Mouse (Mus musculus): ENCODE data around the gene Gm49601. TPM values are rescaled to one million over a fixed set of nuclear protein-coding genes. Genes with fewer than 3 reads are reported as not detected.

Gene Gm49601
- polyA plus RNA-seq, 1 experiment from 2014 or later: 6.9 TPM

GRCm38 (mm10) chr16:18642897-18643296 lies 16.7 kb upstream of the Gm49601 start:
- Histone ChIP-seq H3K4me2 (no peak overlapping the region), H3K36me3 (no peaks in the 10 kb centered on the region), H3K27me3 (no peaks in the 10 kb centered on the region), H3K4me1 (peaks cover 28% of the 10 kb centered on the region), H3K9ac (no peak overlapping the region), H3K27ac (peak overlapping the region; percentile 33; the same call in 1 of the 2 replicates), H3K9me3 (no peaks in the 10 kb centered on the region), H3K4me3 (no peak overlapping the region)
- WGBS: 69% methylated on average over 4 of the region's 4 CpGs
- no peak for ATAC-seq (ENCODE audit: insufficient number of reproducible peaks, low FRiP score, low TSS enrichment, low read depth)

DNA sequence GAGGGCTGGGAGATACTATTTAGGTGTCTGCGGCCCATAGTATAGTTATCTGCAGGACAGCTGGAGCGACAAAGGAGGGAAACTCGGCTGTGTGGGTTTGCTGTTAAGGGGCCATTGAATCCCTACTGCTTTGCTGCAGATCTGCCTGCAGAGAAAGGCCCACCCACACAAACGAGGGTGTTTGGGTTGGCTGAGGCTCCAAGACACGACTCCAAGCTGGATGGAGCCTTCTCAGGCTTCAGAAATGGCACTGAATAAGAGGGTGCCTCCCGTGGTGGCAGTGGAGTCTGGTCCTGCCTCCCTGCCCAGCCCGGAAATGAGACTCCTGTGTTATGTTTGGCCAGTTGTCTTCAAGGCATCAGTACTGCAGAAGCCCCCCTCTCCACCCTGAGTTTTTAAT lies 16.1 kb upstream of the Gm49601 start:
- no peak overlapping the region for H3K4me3 ChIP-seq
- H3K27me3 ChIP-seq: no peaks in the 10 kb centered on the region
- WGBS: 39% methylated on average over 7 of the region's 7 CpGs
- H3K36me3 ChIP-seq: no peaks in the 10 kb centered on the region
- H3K4me1 ChIP-seq: peaks cover 28% of the 10 kb centered on the region
- H3K4me2 ChIP-seq: no peak overlapping the region
- H3K9me3 ChIP-seq: no peaks in the 10 kb centered on the region
- 0 out of 2 replicates have a peak, but pooled peaks have one; percentile 52 for ATAC-seq (ENCODE audit: insufficient number of reproducible peaks, low FRiP score, low TSS enrichment, low read depth)
- no peak overlapping the region for H3K9ac ChIP-seq
- peak overlapping the region; percentile 33 for H3K27ac ChIP-seq

DNA sequence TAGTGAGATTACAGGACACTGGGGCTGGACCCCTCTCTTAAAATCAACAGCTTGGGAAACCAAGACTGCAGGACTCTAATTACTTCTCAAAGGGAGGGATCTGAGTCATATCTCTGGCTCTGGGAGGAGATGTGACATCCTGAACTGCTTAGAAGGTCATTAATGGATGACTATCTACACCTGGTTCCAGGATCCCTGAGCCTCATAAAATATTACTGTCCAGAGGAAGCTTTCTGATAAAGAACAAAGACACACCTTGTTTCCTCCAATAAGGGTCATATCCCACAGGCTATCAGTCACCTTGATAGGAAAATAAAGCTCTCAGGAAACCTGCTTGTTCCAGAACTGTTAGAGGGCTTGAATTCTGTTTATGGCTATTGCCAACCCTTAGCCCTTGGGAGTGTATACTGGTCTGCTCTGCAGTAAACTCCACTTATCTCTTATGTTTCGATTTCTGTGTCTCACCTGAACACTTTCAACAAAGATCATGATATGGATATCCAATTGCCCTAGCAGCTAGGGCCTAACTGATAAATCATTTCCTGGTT lies 13.2 kb upstream of the Gm49601 start:
- ATAC-seq (ENCODE audit: insufficient number of reproducible peaks, low FRiP score, low TSS enrichment, low read depth): no peak
- WGBS: 86% methylated on average over 1 of the region's 1 CpGs

DNA sequence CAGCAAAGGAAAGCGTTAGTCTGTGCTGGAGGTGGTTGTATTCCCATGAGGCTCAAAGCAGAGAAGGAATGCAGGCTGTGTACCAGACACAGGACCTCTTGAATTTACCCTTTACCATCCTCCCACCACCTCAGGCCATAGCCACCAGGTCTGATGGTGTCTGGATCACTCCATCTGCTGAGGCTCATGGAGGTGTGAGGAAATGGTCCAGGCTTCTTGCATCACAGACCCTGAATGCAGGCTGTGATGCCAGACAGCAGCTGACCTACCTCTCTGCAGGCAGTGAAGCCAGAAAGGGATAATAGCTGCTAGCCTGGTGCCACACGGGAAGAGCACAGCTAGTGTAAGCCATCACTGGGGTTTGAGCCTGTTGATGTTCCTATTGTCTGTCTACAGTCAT lies 12.2 kb upstream of the Gm49601 start:
- Histone ChIP-seq H3K36me3 (no peaks in the 10 kb centered on the region), H3K27me3 (no peaks in the 10 kb centered on the region), H3K9ac (no peak overlapping the region), H3K4me2 (no peak overlapping the region), H3K4me1 (peaks cover 12% of the 10 kb centered on the region), H3K9me3 (no peaks in the 10 kb centered on the region), H3K27ac (no peak overlapping the region), H3K4me3 (no peak overlapping the region)
- ATAC-seq (ENCODE audit: insufficient number of reproducible peaks, low FRiP score, low TSS enrichment, low read depth): no peak
- WGBS: 34% methylated on average over 2 of the region's 2 CpGs

More for the DNA sequence above, 13.2 kb upstream of the Gm49601 start:
- no peaks in the 10 kb centered on the region for H3K36me3 ChIP-seq
- peaks cover 16% of the 10 kb centered on the region for H3K4me1 ChIP-seq
- H3K27me3 ChIP-seq: no peaks in the 10 kb centered on the region
- no peak overlapping the region for H3K27ac ChIP-seq
- no peaks in the 10 kb centered on the region for H3K9me3 ChIP-seq
- H3K4me3 ChIP-seq: no peak overlapping the region
- H3K4me2 ChIP-seq: no peak overlapping the region
- H3K9ac ChIP-seq: no peak overlapping the region

GRCm38 (mm10) chr16:18636804-18637203 lies 10.6 kb upstream of the Gm49601 start:
- no peak overlapping the region for H3K27ac ChIP-seq
- no peak overlapping the region for H3K4me3 ChIP-seq
- H3K9ac ChIP-seq: no peak overlapping the region
- ATAC-seq (ENCODE audit: insufficient number of reproducible peaks, low FRiP score, low TSS enrichment, low read depth): no peak
- no peaks in the 10 kb centered on the region for H3K36me3 ChIP-seq
- 60% methylated on average over 3 of the region's 3 CpGs for WGBS
- no peak overlapping the region for H3K4me2 ChIP-seq
- H3K27me3 ChIP-seq: no peaks in the 10 kb centered on the region
- H3K9me3 ChIP-seq: no peaks in the 10 kb centered on the region
- 0 out of 2 replicates have a peak, but pooled peaks cover 5% of the 10 kb centered on the region for H3K4me1 ChIP-seq

GRCm38 (mm10) chr16:18636401-18636800 lies 10.2 kb upstream of the Gm49601 start:
- no peak overlapping the region for H3K27ac ChIP-seq
- no peak overlapping the region for H3K4me2 ChIP-seq
- H3K9me3 ChIP-seq: no peaks in the 10 kb centered on the region
- no peak overlapping the region for H3K4me3 ChIP-seq
- no peaks in the 10 kb centered on the region for H3K36me3 ChIP-seq
- WGBS: 77% methylated on average over 5 of the region's 5 CpGs
- ATAC-seq (ENCODE audit: insufficient number of reproducible peaks, low FRiP score, low TSS enrichment, low read depth): no peak
- 0 out of 2 replicates have a peak, but pooled peaks cover 5% of the 10 kb centered on the region for H3K4me1 ChIP-seq
- no peaks in the 10 kb centered on the region; the same call in 1 of the 2 replicates for H3K27me3 ChIP-seq
- H3K9ac ChIP-seq: no peak overlapping the region

DNA sequence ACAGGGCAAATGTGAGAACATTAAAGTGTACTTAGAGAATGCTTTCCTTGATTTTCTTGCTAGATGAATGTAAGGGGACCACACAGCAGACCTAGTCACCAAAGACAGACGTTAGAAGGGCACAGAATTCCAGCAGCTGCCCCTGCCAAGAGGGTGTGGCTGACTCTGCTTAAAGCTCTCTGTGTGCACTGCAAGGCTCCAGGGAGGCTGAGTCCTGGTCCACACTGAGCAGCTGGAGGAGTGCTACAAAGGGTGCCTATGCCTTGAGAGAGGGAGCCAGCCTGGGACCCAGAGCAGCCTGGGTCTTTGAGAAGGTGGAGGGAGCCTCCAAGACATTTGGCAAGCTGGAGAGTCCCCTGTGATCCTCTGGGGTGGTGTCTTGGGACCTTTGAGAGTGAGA lies 7.1 kb upstream of the Gm49601 start:
- no peaks in the 10 kb centered on the region for H3K36me3 ChIP-seq
- H3K9ac ChIP-seq: no peak overlapping the region
- H3K4me3 ChIP-seq: no peak overlapping the region
- H3K27ac ChIP-seq: peak overlapping the region; percentile 72
- H3K4me1 ChIP-seq: peaks cover 26% of the 10 kb centered on the region
- 6% methylated on average over 1 of the region's 1 CpGs for whole genome bisulfite sequencing
- peak; percentile 52; the same call in 1 of the 2 replicates for ATAC-seq (ENCODE audit: insufficient number of reproducible peaks, low FRiP score, low TSS enrichment, low read depth)
- H3K27me3 ChIP-seq: no peaks in the 10 kb centered on the region; the same call in 1 of the 2 replicates
- H3K4me2 ChIP-seq: no peak overlapping the region
- H3K9me3 ChIP-seq: no peaks in the 10 kb centered on the region

DNA sequence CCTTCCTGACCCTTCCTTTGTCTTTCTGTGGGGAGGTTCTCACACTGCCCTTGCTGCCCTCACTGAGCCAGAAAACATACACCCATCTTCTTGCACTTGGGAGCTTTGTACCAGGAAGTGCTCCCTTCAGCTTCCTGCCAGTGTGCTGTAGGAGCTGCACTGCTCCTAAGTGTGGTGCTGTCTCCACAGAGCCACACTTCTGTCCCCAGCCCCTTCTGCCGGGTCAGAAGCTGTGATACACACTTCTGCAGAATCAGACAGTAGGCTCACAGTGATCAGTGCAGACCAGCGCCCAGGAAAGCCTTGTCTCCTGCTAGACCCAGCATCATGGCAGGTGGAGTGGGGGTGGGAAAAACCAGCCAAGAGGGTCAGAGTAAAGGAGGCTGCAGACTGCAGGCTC lies 6.6 kb upstream of the Gm49601 start:
- Histone ChIP-seq H3K27ac (peak overlapping the region; percentile 71), H3K4me3 (no peak overlapping the region), H3K4me1 (peaks cover 31% of the 10 kb centered on the region), H3K4me2 (no peak overlapping the region), H3K9ac (no peak overlapping the region), H3K9me3 (no peaks in the 10 kb centered on the region), H3K36me3 (no peaks in the 10 kb centered on the region), H3K27me3 (no peaks in the 10 kb centered on the region; the same call in 1 of the 2 replicates)
- WGBS: 44% methylated on average over 2 of the region's 2 CpGs
- no peak for ATAC-seq (ENCODE audit: insufficient number of reproducible peaks, low FRiP score, low TSS enrichment, low read depth)

DNA sequence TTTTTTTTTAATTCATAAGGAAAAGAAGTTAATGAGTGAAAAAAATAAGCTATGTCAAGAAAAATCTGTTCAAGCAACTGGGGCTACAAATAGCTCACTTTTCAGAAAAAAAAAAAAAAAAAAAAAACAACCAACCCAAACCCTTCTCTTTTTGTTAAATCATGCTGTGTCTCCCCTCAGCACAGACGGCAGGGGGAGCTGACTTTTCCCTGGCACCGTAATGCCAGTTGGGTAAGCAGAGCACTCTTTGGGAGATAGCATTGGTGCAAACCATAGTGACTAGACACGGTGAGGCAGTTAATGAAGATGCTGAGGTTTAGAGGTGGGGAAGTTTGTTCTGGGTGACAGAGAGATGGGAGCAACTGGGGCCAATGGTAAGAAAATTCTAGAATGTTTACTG lies 5.8 kb upstream of the Gm49601 start:
- H3K36me3 ChIP-seq: no peaks in the 10 kb centered on the region
- WGBS: 58% methylated on average over 3 of the region's 3 CpGs
- ATAC-seq (ENCODE audit: insufficient number of reproducible peaks, low FRiP score, low TSS enrichment, low read depth): no peak

DNA sequence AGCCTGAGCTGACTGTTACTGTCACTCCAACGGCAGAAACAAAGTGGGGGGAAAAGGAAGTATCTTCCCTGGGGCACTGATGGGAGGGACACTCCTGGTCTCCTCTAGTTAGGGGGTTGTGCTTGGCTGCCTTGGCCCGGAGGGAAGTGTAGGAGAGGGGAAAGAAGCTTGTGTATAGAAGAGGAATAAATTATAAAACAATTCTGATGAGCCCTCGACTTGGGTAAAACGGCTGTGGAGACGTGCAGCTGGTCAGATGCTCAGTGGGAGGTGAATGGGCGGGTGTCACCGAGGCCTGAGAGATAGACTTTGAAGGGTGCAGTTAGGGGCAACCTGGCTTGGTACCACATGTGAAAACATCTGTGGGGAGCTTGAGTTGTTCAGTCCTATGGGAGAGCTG lies 4.9 kb upstream of the Gm49601 start:
- no peaks in the 10 kb centered on the region for H3K9me3 ChIP-seq
- no peaks in the 10 kb centered on the region for H3K36me3 ChIP-seq
- no peak for ATAC-seq (ENCODE audit: insufficient number of reproducible peaks, low FRiP score, low TSS enrichment, low read depth)
- H3K4me3 ChIP-seq: no peak overlapping the region
- WGBS: 51% methylated on average over 7 of the region's 7 CpGs
- no peak overlapping the region for H3K27ac ChIP-seq
- H3K4me2 ChIP-seq: no peak overlapping the region
- H3K9ac ChIP-seq: no peak overlapping the region
- H3K4me1 ChIP-seq: peaks cover 48% of the 10 kb centered on the region
- no peaks in the 10 kb centered on the region; the same call in 1 of the 2 replicates for H3K27me3 ChIP-seq

More for the DNA sequence above, 5.8 kb upstream of the Gm49601 start:
- H3K27ac ChIP-seq: no peak overlapping the region
- no peaks in the 10 kb centered on the region; the same call in 1 of the 2 replicates for H3K27me3 ChIP-seq
- no peak overlapping the region for H3K4me2 ChIP-seq
- peaks cover 39% of the 10 kb centered on the region for H3K4me1 ChIP-seq
- H3K9ac ChIP-seq: no peak overlapping the region
- H3K9me3 ChIP-seq: no peaks in the 10 kb centered on the region
- H3K4me3 ChIP-seq: no peak overlapping the region

- peak overlapping the region; percentile 77 for H3K4me2 ChIP-seq
- 56% methylated on average over 5 of the region's 5 CpGs for WGBS
- peaks cover 8% of the 10 kb centered on the region for H3K27me3 ChIP-seq
- H3K9me3 ChIP-seq: no peaks in the 10 kb centered on the region
- no peak for ATAC-seq (ENCODE audit: insufficient number of reproducible peaks, low FRiP score, low TSS enrichment, low read depth)
- H3K4me1 ChIP-seq: peaks cover 55% of the 10 kb centered on the region
- H3K27ac ChIP-seq: peak overlapping the region; percentile 48
- H3K4me3 ChIP-seq: peak overlapping the region; percentile 76
- peak overlapping the region; percentile 81 for H3K9ac ChIP-seq
- no peaks in the 10 kb centered on the region for H3K36me3 ChIP-seq
Measured at GRCm38 (mm10) chr16:18630291-18630690, 4.1 kb upstream of the Gm49601 start.

GRCm38 (mm10) chr16:18629390-18630231 lies 3.4 kb upstream of the Gm49601 start, which contains the start of gene Sept5:
Sept5 (minus strand) TSS chr16:18629954.
- under 1% methylated on average over 87 of the region's 93 CpGs for WGBS

More at GRCm38 (mm10) chr16:18629390-18630231, 3.4 kb upstream of the Gm49601 start, which contains the start of gene Sept5:
- Histone ChIP-seq H3K4me3 (peak within 1 kb of the TSS; percentile 76), H3K27ac (peak within 1 kb of the TSS; percentile 71), H3K9me3 (no peaks in the 10 kb centered on the region), H3K27me3 (peaks cover 15% of the 10 kb centered on the region), H3K9ac (peak within 1 kb of the TSS; percentile 81), H3K4me2 (peak within 1 kb of the TSS; percentile 77), H3K36me3 (peaks cover 7% of the 10 kb centered on the region), H3K4me1 (peaks cover 55% of the 10 kb centered on the region)
- peak; percentile 30; the same call in 1 of the 2 replicates for ATAC-seq (ENCODE audit: insufficient number of reproducible peaks, low FRiP score, low TSS enrichment, low read depth)
